Mouse (Mus musculus) liver, embryonic 16.5 days (tissue): ENCODE results near the gene Stac2. TPM values are rescaled to one million over a fixed set of nuclear protein-coding genes. Genes with fewer than 3 reads are reported as not detected.

Experiments
- ATAC-seq: fragments of 200-750 bp; cut with Nextera tagmentation; 2 replicates; pipeline ENCODE4 v1.8.0; 2017; ENCODE audit warnings: low read depth, mild to moderate bottlenecking, moderate number of reproducible peaks, moderate library complexity
- H3K27ac ChIP-seq: fragments of 300-500 bp; sonication (generic); 2 replicates; pipeline ENCODE4 v1.5.1; 2014; ENCODE audit warnings: mild to moderate bottlenecking, low read length
- H3K27me3 ChIP-seq: fragments of 300-500 bp; sonication (generic); 2 replicates; pipeline ENCODE4 v1.6.1; 2014; ENCODE audit warnings: low read depth, low read length, mixed read lengths; ENCODE audit not compliant: control insufficient read depth, insufficient read depth
- H3K36me3 ChIP-seq: fragments of 300-500 bp; sonication (generic); 2 replicates; pipeline ENCODE4 v1.6.1; 2014; ENCODE audit warnings: mild to moderate bottlenecking; ENCODE audit not compliant: control insufficient read depth, insufficient read depth
- H3K4me1 ChIP-seq: fragments of 300-500 bp; sonication (generic); 2 replicates; pipeline ENCODE4 v1.6.1; 2014; ENCODE audit warnings: low read depth, low read length, mixed read lengths; ENCODE audit not compliant: control insufficient read depth
- H3K4me2 ChIP-seq: fragments of 300-500 bp; sonication (generic); 2 replicates; pipeline ENCODE4 v1.6.1; 2014; ENCODE audit warnings: low read depth, low read length, mixed read lengths
- H3K4me3 ChIP-seq: fragments of 300-500 bp; sonication (generic); 2 replicates; pipeline ENCODE4 v1.5.1; 2014; ENCODE audit warnings: low read depth, mild to moderate bottlenecking, low read length
- H3K9ac ChIP-seq: fragments of 300-500 bp; sonication (generic); 2 replicates; pipeline ENCODE4 v1.6.1; 2014; ENCODE audit warnings: low read depth, low read length
- H3K9me3 ChIP-seq: fragments of 300-500 bp; sonication (generic); replicated peaks from 2 replicates; pipeline ENCODE4 v1.6.1; 2016; ENCODE audit warnings: low read length; ENCODE audit not compliant: control insufficient read depth
- WGBS: fragments of 180-500 bp; shearing (Covaris S2); extraction: QIAGEN DNeasy Blood & Tissue Kit; methylation state at CpG from one replicate; pipeline ENCODE4 v1.1.7; 2014; ENCODE audit not compliant: insufficient replicate concordance; 5-methylcytosine and 5-hydroxymethylcytosine counted together
- polyA plus RNA-seq: library from polyadenylated mRNA; unstranded; fragments of >200 nt; fragmentation: Nextera tagmentation; extraction: Ambion mirVana; gene quantifications from 2 replicates; pipeline ENCODE4 v1.2.1, GENCODE M21; 2015

The Stac2 gene
- polyA plus RNA-seq, 1 experiment from 2014 or later = 0.05 TPM

DNA sequence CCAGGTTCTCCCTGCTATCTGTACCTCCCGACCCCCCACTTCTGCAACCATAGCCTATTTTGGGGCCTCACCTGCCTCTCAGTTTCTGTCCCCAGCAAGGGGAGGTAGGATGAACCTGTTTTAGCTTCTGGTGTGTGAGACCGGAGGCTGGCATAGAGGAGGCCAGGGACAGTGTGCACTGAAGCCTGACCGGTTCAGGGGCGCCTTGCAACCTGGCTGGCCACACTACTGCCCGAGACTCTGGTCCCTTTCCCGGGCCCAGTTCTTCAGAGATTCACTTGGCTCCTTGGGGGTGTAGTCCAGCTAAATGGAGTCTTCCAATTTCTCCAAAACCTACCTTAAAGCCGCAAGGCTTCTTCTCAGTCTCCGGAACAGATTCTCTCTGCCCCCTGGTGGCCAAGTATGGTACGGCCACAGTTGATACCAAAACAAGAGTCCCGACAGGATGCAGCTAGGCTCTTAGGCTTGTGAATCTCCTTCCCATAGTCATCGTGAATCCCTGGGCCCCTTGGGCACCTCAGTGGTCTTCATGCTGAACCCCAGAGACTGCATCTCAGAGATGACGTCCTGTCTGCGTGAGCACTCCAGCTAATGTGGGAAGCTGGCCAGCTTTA lies 22.0 kb upstream of the Stac2 start:
- H3K27me3 ChIP-seq = no peaks in the 10 kb centered on the region
- no peak overlapping the region for H3K4me2 ChIP-seq
- ATAC-seq = no peak
- no peaks in the 10 kb centered on the region for H3K9me3 ChIP-seq
- 23% methylated on average over 13 of the region's 13 CpGs for WGBS
- H3K4me3 ChIP-seq = no peak overlapping the region
- no peaks in the 10 kb centered on the region for H3K36me3 ChIP-seq
- no peaks in the 10 kb centered on the region for H3K4me1 ChIP-seq
- H3K27ac ChIP-seq = no peak overlapping the region
- no peak overlapping the region for H3K9ac ChIP-seq

DNA sequence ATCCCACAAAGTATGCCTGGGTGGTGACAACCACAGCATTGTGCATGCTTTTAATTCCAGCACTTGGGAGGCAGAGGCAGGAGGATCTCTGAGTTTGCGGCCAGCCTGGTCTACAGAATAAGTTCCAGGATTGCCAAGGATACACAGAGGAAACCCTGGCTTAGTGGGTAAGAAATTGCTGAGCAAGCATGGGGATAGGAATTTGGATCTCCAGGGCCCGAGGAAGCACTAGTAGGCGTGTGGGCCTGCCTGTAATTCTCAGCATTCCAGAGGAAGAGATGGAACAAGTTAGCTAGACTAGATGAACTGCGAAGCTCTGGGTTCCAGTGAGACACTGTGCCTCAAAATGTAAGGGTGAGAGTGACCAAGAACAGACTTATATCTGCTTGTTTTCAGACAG lies 20.2 kb upstream of the Stac2 start:
- no peak overlapping the region for H3K4me3 ChIP-seq
- 64% methylated on average over 4 of the region's 4 CpGs for WGBS
- no peak overlapping the region for H3K9ac ChIP-seq
- H3K27ac ChIP-seq = no peak overlapping the region
- H3K4me1 ChIP-seq = no peaks in the 10 kb centered on the region
- no peaks in the 10 kb centered on the region for H3K36me3 ChIP-seq
- no peaks in the 10 kb centered on the region for H3K27me3 ChIP-seq
- ATAC-seq = no peak
- H3K9me3 ChIP-seq = no peaks in the 10 kb centered on the region
- no peak overlapping the region for H3K4me2 ChIP-seq

DNA sequence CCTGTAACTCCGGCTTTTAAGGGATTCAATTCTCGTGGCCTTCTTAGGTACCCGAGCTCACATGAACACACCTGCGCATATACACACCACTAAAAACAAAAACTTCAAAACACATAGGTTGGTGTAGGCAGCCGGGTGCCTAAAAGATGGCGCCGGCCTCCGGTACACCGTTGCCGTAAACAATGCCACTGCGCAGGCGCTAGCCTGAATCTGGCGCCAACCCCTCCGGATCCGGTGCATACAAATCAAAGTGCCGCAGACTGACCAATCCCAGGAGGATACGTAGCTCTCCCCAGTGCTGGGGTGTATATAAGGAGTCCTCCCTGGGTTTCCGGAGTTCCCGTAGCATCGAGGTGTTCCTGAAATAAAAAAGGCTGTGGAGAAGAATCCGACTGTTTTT lies 14.0 kb upstream of the Stac2 start:
- Histone ChIP-seq H3K9ac (no peak overlapping the region), H3K9me3 (no peaks in the 10 kb centered on the region), H3K4me1 (no peaks in the 10 kb centered on the region), H3K27me3 (no peaks in the 10 kb centered on the region), H3K4me2 (no peak overlapping the region), H3K27ac (no peak overlapping the region), H3K4me3 (no peak overlapping the region), H3K36me3 (no peaks in the 10 kb centered on the region)
- ATAC-seq = no peak
- 84% methylated on average over 21 of the region's 21 CpGs for WGBS

DNA sequence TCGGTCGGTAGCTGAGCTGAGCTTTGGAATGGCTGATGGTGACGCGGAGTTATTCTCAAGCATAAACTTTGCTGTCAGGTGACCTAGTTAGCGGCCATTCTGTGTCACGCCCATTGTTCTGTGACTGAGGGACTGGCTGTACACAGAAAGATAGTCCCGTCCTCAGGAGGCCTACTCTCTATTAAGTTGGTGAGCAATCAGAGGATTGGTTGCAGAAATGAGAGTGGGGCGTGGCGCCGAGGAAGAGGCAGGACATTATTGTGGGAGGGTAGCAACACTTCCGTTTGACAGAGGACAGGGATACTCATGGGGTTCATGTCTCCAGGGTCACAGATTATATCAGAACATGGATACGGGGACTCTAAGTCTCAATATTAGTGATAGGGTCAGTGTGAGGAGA lies 12.9 kb upstream of the Stac2 start:
- H3K9ac ChIP-seq = no peak overlapping the region
- H3K4me3 ChIP-seq = no peak overlapping the region
- no peaks in the 10 kb centered on the region for H3K36me3 ChIP-seq
- H3K27ac ChIP-seq = no peak overlapping the region
- no peaks in the 10 kb centered on the region for H3K4me1 ChIP-seq
- ATAC-seq = no peak
- H3K27me3 ChIP-seq = no peaks in the 10 kb centered on the region
- WGBS = 77% methylated on average over 12 of the region's 12 CpGs
- H3K4me2 ChIP-seq = no peak overlapping the region
- no peaks in the 10 kb centered on the region for H3K9me3 ChIP-seq

DNA sequence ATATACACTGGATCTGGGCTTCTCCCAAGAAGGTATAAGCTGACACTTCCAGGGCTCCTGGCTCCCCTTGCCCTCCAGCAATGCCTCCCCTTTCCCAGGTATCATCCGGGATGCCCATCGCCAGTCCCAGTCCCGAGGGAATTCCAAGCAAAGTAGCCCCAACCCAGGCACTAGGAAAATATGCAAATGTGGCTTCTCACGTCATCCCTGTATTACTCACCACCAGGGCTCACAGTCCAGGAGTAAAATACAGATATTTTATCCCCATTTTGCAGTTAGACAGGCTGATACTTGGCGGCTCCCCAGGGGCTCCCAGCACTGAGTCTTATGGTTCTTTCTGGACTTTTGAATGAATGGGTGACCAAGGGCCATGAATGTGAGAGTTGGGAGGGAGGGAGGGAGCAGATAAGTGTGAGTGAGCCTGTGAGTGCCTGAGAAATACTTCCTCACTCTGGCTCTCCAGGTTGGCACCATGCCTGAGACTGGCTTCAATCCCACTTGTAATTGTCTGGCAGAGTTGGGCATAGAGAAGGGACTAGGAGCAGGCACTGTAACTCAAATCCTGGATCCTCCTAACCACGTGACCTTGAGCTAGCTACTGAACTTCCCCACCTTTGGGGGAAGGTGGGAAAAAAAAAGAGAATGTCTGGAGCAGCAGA lies 8.8 kb upstream of the Stac2 start:
- H3K27me3 ChIP-seq = no peaks in the 10 kb centered on the region
- no peaks in the 10 kb centered on the region for H3K36me3 ChIP-seq
- ATAC-seq = no peak
- no peak overlapping the region for H3K4me2 ChIP-seq
- no peak overlapping the region for H3K4me3 ChIP-seq
- WGBS = 39% methylated on average over 6 of the region's 6 CpGs
- H3K9ac ChIP-seq = no peak overlapping the region
- H3K27ac ChIP-seq = no peak overlapping the region
- no peaks in the 10 kb centered on the region for H3K9me3 ChIP-seq
- no peaks in the 10 kb centered on the region for H3K4me1 ChIP-seq

DNA sequence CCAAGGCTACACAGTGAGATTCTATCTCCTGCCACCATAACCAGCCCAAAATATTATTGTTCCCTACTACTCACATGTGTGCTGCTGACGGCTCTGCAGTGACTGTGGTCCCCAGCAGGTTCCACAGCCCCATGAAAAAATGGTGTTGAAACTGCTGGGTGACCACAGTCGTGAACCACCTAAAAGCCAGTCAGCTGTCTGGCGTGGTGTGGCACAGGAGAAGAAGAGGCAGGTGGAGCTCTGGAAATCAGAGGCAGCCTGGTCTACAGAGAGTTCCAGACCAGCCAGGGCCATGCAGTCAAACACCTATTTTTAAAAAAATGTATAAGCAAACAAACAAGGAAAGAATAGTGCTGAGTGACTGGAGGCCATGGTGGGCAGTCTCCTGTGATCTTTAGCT lies 8.2 kb upstream of the Stac2 start:
- no peaks in the 10 kb centered on the region; the same call in 1 of the 2 replicates for H3K27me3 ChIP-seq
- H3K36me3 ChIP-seq = no peaks in the 10 kb centered on the region
- H3K9me3 ChIP-seq = no peaks in the 10 kb centered on the region
- WGBS = 40% methylated on average over 3 of the region's 3 CpGs
- H3K4me3 ChIP-seq = no peak overlapping the region
- H3K4me1 ChIP-seq = no peaks in the 10 kb centered on the region
- ATAC-seq = no peak
- no peak overlapping the region for H3K27ac ChIP-seq
- H3K4me2 ChIP-seq = no peak overlapping the region
- no peak overlapping the region for H3K9ac ChIP-seq

DNA sequence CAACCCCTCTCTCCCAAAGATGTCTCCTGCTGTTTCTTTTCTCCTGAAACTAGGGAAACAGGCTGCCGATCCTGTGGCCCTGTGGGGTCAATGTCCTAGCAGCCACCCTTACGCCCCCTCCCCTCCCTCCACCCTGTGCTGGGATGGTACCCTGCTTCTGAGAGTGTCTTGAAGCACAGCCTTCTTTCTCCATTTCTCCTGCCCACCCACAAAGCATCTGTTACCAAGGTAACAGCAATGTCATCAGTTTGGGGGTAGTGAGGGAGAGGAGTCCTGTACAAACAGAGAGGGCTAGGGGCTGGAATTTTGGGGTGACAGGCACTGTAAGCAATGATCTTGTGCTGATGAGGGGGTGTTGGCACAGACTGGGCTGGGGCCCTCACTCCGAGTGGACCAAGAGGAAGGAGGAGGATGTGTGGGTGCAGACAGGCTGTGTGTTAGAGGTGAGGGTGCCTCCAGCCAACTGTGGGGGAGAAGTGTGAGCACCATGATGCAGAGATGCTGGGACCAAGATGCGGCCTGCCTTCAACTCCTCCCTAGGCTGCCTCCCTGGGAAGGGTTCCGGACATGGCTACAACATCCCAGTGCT lies 6.9 kb upstream of the Stac2 start:
- 61% methylated on average over 5 of the region's 5 CpGs for WGBS
- H3K27me3 ChIP-seq = peaks cover 1% of the 10 kb centered on the region
- no peaks in the 10 kb centered on the region for H3K4me1 ChIP-seq
- no peak overlapping the region for H3K9ac ChIP-seq
- no peak overlapping the region for H3K4me3 ChIP-seq
- no peak for ATAC-seq
- H3K27ac ChIP-seq = no peak overlapping the region
- H3K36me3 ChIP-seq = no peaks in the 10 kb centered on the region
- H3K4me2 ChIP-seq = no peak overlapping the region
- no peaks in the 10 kb centered on the region for H3K9me3 ChIP-seq

DNA sequence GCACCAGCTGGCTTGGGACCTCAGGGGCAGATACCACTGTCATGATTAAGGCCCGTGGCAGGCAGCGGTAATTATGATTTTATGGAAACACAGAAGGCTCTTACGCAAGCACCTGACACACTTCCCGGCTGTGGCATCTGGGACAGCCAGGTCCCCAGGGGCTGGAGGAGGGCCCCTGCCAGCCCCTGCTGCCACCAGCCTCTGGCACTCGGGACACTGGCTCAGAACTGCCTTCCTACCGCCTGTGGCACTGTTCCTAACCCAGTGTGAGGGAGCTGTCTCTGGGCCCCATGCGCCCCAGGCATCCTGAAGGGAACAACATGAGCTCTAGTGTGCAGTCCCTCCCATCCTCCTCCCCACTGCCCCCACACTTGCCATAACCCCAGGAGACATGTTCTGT lies 6.4 kb upstream of the Stac2 start:
- 58% methylated on average over 7 of the region's 7 CpGs for WGBS
- no peak for ATAC-seq
- H3K4me3 ChIP-seq = no peak overlapping the region
- H3K9me3 ChIP-seq = no peaks in the 10 kb centered on the region
- H3K4me1 ChIP-seq = no peaks in the 10 kb centered on the region
- no peak overlapping the region for H3K4me2 ChIP-seq
- H3K9ac ChIP-seq = no peak overlapping the region
- no peaks in the 10 kb centered on the region for H3K36me3 ChIP-seq
- no peak overlapping the region for H3K27ac ChIP-seq
- peaks cover 4% of the 10 kb centered on the region for H3K27me3 ChIP-seq

DNA sequence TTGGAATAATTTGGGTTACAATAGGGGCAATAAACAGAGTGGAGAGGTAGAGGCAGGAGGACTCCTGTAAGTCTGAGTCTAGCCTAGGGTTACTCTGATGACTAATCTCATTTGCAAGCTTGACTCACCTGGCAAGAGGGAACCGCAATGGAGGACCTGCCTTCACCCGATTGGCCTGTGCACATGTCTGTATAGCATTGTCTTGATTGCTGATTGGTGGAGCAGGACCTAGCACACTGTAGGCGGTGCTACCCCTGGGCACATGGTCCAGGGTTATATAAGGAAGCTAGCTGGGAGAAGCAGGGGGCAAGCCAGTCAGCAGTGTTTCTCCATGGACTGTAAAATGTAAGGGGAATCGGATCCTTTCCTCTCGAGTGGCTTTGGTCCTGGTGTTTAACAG lies 4.7 kb upstream of the Stac2 start:
- no peak overlapping the region for H3K27ac ChIP-seq
- H3K9me3 ChIP-seq = no peaks in the 10 kb centered on the region
- no peaks in the 10 kb centered on the region for H3K36me3 ChIP-seq
- peaks cover 18% of the 10 kb centered on the region for H3K27me3 ChIP-seq
- 66% methylated on average over 5 of the region's 5 CpGs for WGBS
- no peaks in the 10 kb centered on the region; the same call in 1 of the 2 replicates for H3K4me1 ChIP-seq
- no peak overlapping the region for H3K4me3 ChIP-seq
- H3K9ac ChIP-seq = no peak overlapping the region
- H3K4me2 ChIP-seq = no peak overlapping the region
- ATAC-seq = 0 out of 2 replicates have a peak, but pooled peaks have one; percentile 19
